Mouse (Mus musculus) gastrocnemius, postnatal 36 days (tissue): ENCODE data around the gene Dlgap1. TPM values are rescaled to one million over a fixed set of nuclear protein-coding genes. Genes with fewer than 3 reads are reported as not detected.
A peak's percentile ranks its signal among the peaks of the same experiment; 100 is the strongest.

ENCODE experiments used
- DNase-seq, 2 experiments: peaks; one replicate each; pipeline ENCODE4 v3.0.0; 2022
- intact Hi-C: fragments of 180-260 bp; cut with DNase I; formaldehyde crosslinking; loops from one replicate; pipeline ENCODE4 v1.15.1; 2025
- total RNA-seq, 2 experiments: library from RNA; stranded (reverse); gene quantifications; 2 replicates each; pipeline ENCODE4 v1.2.3; 2021

The Dlgap1 gene
- total RNA-seq, 2 experiments from 2014 or later = 0.10 to 0.54 TPM

- intact Hi-C loops = no loop called here
These were observed 364.6 kb downstream of the Dlgap1 start for GRCm38 (mm10) chr17:70333440-70333839.

GRCm38 (mm10) chr17:70334171-70334570, 365.3 kb downstream of the Dlgap1 start:
- intact Hi-C loops = no loop called here
- no peak for DNase-seq

More at GRCm38 (mm10) chr17:70333440-70333839, 364.6 kb downstream of the Dlgap1 start:
- no peak for DNase-seq

GRCm38 (mm10) chr17:70339821-70340220, 370.9 kb downstream of the Dlgap1 start:
- DNase-seq = no peak
- intact Hi-C loops = loop anchor here (2.0 kb wide), 1 partner anchor 43 kb away; no protein-coding TSS in a partner anchor

GRCm38 (mm10) chr17:70341230-70341629, 372.4 kb downstream of the Dlgap1 start:
- intact Hi-C loops = loop anchor here (2.0 kb wide), 1 partner anchor 44 kb away; no protein-coding TSS in a partner anchor
- DNase-seq = no peak

- intact Hi-C loops = loop anchor here (2.0 kb wide), 1 partner anchor 45 kb away; no protein-coding TSS in a partner anchor
These were observed 373.0 kb downstream of the Dlgap1 start for GRCm38 (mm10) chr17:70341920-70342319.

GRCm38 (mm10) chr17:70347403-70347802, 378.5 kb downstream of the Dlgap1 start:
- DNase-seq = no peak
- intact Hi-C loops = no loop called here

More at GRCm38 (mm10) chr17:70341920-70342319, 373.0 kb downstream of the Dlgap1 start:
- no peak for DNase-seq

- no peak for DNase-seq
- intact Hi-C loops = no loop called here
These were observed 394.7 kb downstream of the Dlgap1 start for GRCm38 (mm10) chr17:70363561-70363960.

GRCm38 (mm10) chr17:70363971-70364370, 395.1 kb downstream of the Dlgap1 start:
- intact Hi-C loops = no loop called here

GRCm38 (mm10) chr17:70369124-70369523, 400.3 kb downstream of the Dlgap1 start:
- no peak for DNase-seq
- intact Hi-C loops = no loop called here

More at GRCm38 (mm10) chr17:70363971-70364370, 395.1 kb downstream of the Dlgap1 start:
- no peak for DNase-seq

- DNase-seq = no peak
- intact Hi-C loops = no loop called here
These were observed 408.1 kb downstream of the Dlgap1 start for GRCm38 (mm10) chr17:70377020-70377419.

GRCm38 (mm10) chr17:70388447-70388846, 419.6 kb downstream of the Dlgap1 start:
- intact Hi-C loops = no loop called here
- DNase-seq = no peak

GRCm38 (mm10) chr17:70397220-70397619, 428.3 kb downstream of the Dlgap1 start:
- intact Hi-C loops = no loop called here
- no peak for DNase-seq

GRCm38 (mm10) chr17:70397708-70398107, 428.8 kb downstream of the Dlgap1 start:
- DNase-seq = no peak
- intact Hi-C loops = no loop called here

GRCm38 (mm10) chr17:70401909-70402308, 433.0 kb downstream of the Dlgap1 start:
- DNase-seq = no peak
- intact Hi-C loops = no loop called here

- no peak for DNase-seq
- intact Hi-C loops = no loop called here
These were observed 434.9 kb downstream of the Dlgap1 start for GRCm38 (mm10) chr17:70403750-70404149.

- DNase-seq = no peak
- intact Hi-C loops = no loop called here
These were observed 445.3 kb downstream of the Dlgap1 start for GRCm38 (mm10) chr17:70414202-70414601.

- intact Hi-C loops = loop anchor here (2.0 kb wide), 1 partner anchor 205 kb away; no protein-coding TSS in a partner anchor
- DNase-seq = no peak
These were observed 459.0 kb downstream of the Dlgap1 start for GRCm38 (mm10) chr17:70427866-70428265.

GRCm38 (mm10) chr17:70429746-70430451, 461.0 kb downstream of the Dlgap1 start:
- peak; percentile 39 to 46 for DNase-seq

GRCm38 (mm10) chr17:70430452-70430787, 461.5 kb downstream of the Dlgap1 start:
- intact Hi-C loops = no loop called here
- DNase-seq = no peak

More at GRCm38 (mm10) chr17:70429746-70430451, 461.0 kb downstream of the Dlgap1 start:
- intact Hi-C loops = loop anchor here (2.0 kb wide), 1 partner anchor 203 kb away; no protein-coding TSS in a partner anchor

- DNase-seq = no peak
- intact Hi-C loops = no loop called here
These were observed 464.0 kb downstream of the Dlgap1 start for GRCm38 (mm10) chr17:70432834-70433233.

GRCm38 (mm10) chr17:70434549-70434948, 465.7 kb downstream of the Dlgap1 start:
- intact Hi-C loops = no loop called here

GRCm38 (mm10) chr17:70435612-70436011, 466.7 kb downstream of the Dlgap1 start:
- no peak for DNase-seq
- intact Hi-C loops = no loop called here

More at GRCm38 (mm10) chr17:70434549-70434948, 465.7 kb downstream of the Dlgap1 start:
- no peak for DNase-seq
